Mouse (Mus musculus) G1E (cell line): ENCODE results near the gene Kmt5a. TPM values are rescaled to one million over a fixed set of nuclear protein-coding genes. Genes with fewer than 3 reads are reported as not detected.

ENCODE experiments used
- ATAC-seq: 2 replicates; pipeline ENCODE4 v1.8.0; 2016; ENCODE audit warnings: mild to moderate bottlenecking; ENCODE audit not compliant: insufficient number of reproducible peaks, poor library complexity, low FRiP score, severe bottlenecking; ENCODE audit errors: extremely low read depth
- DNase-seq: peaks from one replicate; pipeline ENCODE4 v3.0.0; 2012; ENCODE audit warnings: low spot score
- H3K27me3 ChIP-seq: 2 replicates; pipeline ENCODE4 v1.6.1; 2012; ENCODE audit warnings: mild to moderate bottlenecking, low read length, inconsistent platforms; ENCODE audit not compliant: insufficient read depth
- H3K36me3 ChIP-seq: replicated peaks from 2 replicates; pipeline ENCODE3; 2012; ENCODE audit warnings: mild to moderate bottlenecking, inconsistent platforms
- H3K4me1 ChIP-seq: 2 replicates; pipeline ENCODE4 v1.6.1; 2012; ENCODE audit warnings: low read depth, low read length, inconsistent platforms, mixed read lengths; ENCODE audit not compliant: insufficient read depth
- H3K4me3 ChIP-seq: 2 replicates; pipeline ENCODE4 v1.5.1; 2012; ENCODE audit warnings: low read depth, mild to moderate bottlenecking, inconsistent platforms, low read length, moderate library complexity, mixed read lengths
- H3K9me3 ChIP-seq: replicated peaks from 2 replicates; pipeline ENCODE4 v1.6.1; 2012; ENCODE audit warnings: inconsistent platforms
- CTCF ChIP-seq: IDR thresholded peaks from 2 replicates; pipeline ENCODE4 v1.5.1; 2012; ENCODE audit warnings: low read depth, low read length, inconsistent platforms, mixed read lengths
- GATA1 ChIP-seq: IDR thresholded peaks from 2 replicates; pipeline ENCODE4 v1.6.1; 2012; ENCODE audit warnings: borderline replicate concordance, low read length, inconsistent platforms, mixed read lengths
- GATA2 ChIP-seq: IDR thresholded peaks from 2 replicates; pipeline ENCODE4 v1.6.1; 2012; ENCODE audit warnings: low read depth, low read length, inconsistent platforms, borderline replicate concordance
- POLR2AphosphoS5 ChIP-seq: IDR thresholded peaks from 2 replicates; pipeline ENCODE4 v1.6.1; 2012; ENCODE audit warnings: low read depth, low read length, inconsistent platforms; ENCODE audit not compliant: insufficient replicate concordance
- TAL1 ChIP-seq: conservative IDR thresholded peaks from 2 replicates; pipeline ENCODE4 v1.6.1; 2012; ENCODE audit warnings: low read depth, low read length, inconsistent platforms, mixed read lengths
- polyA plus RNA-seq: library from polyadenylated mRNA; stranded (reverse); fragments of >175 nt; gene quantifications from 2 replicates; pipeline ENCODE4 v1.2.3, GENCODE M21; 2012
- total RNA-seq, 2 experiments: library from RNA; stranded (forward) in 1 of 2; stranded (reverse) in 1 of 2; fragments of 200-1000 nt in 1 of 2; fragments of >200 nt in 1 of 2; fragmentation: Nextera tagmentation in 1 of 2; gene quantifications; 2 replicates each; pipeline ENCODE4 v1.2.3; 2014 to 2017

Kmt5a gene
- total and polyA plus RNA-seq, 3 experiments = 91.8 to 504 (median 320) TPM

DNA sequence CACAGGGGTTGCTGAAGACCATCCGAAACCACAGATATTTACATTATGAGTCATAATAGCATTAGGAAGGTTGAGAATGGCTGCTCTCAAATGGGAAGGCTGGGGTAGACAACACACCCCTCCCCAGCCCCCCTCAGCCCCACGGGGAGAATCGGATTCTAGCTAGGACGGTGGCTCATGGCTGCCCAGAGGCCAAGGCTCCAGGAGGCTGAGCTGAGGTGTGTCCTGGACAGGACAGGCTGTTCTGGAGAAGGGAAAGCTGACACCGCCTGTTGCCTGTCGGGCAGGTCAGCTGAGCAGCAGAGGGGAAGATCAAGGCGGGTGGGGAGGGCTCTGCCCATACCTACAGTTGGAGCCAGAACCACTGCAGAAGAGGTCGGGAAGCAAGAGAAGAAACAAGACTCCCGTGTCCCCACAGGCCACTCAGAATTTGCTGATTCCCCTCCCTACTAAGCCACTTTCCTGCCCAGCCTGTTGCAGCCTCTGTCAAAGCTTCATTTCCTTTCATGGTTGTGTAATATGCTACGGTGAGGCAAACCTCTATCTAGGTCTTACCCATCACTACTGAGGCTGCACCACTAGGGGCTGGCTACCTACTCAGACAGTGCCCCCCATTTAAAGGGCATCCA is 67.1 kb downstream of the Kmt5a start:
- ATAC-seq = no peak
- peaks cover 73% of the 10 kb centered on the region for H3K27me3 ChIP-seq
- no peaks in the 10 kb centered on the region for H3K36me3 ChIP-seq
- no peak for TF ChIP-seq GATA1
- no peak for TF ChIP-seq CTCF
- no peak for TF ChIP-seq POLR2AphosphoS5
- no peak for TF ChIP-seq GATA2
- no peak for TF ChIP-seq TAL1
- DNase-seq = no peak
- peaks cover 11% of the 10 kb centered on the region for H3K4me1 ChIP-seq
- no peak overlapping the region for H3K4me3 ChIP-seq
- no peaks in the 10 kb centered on the region for H3K9me3 ChIP-seq

DNA sequence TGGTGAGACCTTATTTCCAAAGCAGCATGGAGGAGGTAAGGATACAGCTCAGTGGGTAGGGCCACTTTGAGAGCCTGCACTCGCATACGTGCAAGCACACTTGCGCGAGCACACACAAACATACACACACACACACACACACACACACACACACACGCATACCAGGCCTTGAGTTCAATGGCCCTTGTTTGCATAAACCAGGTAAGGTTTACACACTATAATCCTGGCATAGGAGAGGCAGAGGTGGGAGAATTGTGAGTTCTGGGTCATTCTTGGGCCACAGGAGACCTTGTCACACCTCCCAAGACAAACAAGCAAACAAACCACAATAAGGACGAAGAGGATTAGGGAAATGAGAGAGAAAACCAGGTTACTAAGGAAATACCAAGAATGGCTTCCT is 69.5 kb downstream of the Kmt5a start:
- Histone ChIP-seq H3K4me1 (peaks cover 11% of the 10 kb centered on the region), H3K4me3 (no peak overlapping the region), H3K9me3 (no peaks in the 10 kb centered on the region), H3K27me3 (peaks cover 69% of the 10 kb centered on the region), H3K36me3 (no peaks in the 10 kb centered on the region)
- DNase-seq (no peak), ATAC-seq (no peak)
- no peak for TF ChIP-seq GATA2
- no peak for TF ChIP-seq TAL1
- no peak for TF ChIP-seq GATA1
- no peak for TF ChIP-seq CTCF
- TF ChIP-seq POLR2AphosphoS5 = no peak

DNA sequence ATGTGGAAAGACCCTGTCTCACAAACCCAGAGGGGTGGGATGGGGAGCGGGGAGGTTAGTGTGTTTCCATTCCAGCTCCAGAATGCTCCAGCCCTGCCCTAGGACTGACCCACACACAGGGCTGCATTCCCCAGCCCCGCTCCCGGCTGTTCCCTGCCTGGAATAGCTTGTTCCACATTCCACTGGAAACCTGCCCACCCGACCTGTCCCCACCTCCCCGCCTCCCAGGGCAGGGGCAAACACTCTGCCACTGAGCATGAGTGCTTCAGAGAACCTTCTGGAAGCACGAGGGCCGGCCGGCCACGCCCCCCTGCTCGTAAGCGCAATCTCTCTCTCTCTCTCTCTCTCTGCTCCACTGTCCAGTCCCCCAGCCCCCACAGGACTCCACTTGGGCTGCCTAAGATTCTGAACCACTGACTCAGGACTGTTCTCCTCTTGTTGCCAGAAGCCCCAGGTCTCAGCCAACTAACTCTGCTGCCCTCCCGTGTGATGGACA is 70.1 kb downstream of the Kmt5a start:
- Histone ChIP-seq H3K4me3 (no peak overlapping the region), H3K9me3 (no peaks in the 10 kb centered on the region), H3K4me1 (peaks cover 11% of the 10 kb centered on the region), H3K27me3 (peaks cover 70% of the 10 kb centered on the region), H3K36me3 (no peaks in the 10 kb centered on the region)
- TF ChIP-seq GATA2 (no peak), CTCF (no peak), TAL1 (no peak), POLR2AphosphoS5 (no peak), GATA1 (no peak)
- ATAC-seq = no peak
- DNase-seq = no peak

DNA sequence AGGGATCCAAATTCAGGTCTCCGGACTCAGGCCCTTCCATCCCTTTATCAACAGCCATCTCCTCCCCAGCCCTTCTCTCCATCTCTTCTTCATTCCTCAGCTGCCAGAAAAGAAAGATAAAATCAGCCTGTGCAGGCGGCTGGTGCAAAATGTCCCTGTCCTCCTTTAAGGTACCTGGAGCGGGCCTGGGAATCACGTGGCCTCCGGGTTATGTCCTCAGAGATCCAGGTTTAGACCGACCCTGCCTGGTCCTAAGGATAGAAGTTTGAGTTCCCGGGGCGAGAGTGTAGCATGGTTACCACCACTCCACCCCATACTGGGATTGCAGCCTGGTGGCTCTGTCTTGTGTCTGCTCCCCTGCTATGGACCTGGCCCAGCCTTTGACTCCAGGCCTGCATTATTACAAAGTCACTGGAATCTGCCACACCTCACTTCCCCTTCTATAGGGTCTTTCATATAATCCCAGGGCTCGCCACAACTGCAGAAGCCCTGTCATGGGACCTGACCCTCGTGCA is 70.9 kb downstream of the Kmt5a start:
- Histone ChIP-seq H3K4me3 (no peak overlapping the region), H3K27me3 (peaks cover 69% of the 10 kb centered on the region), H3K4me1 (peaks cover 11% of the 10 kb centered on the region), H3K36me3 (no peaks in the 10 kb centered on the region), H3K9me3 (no peaks in the 10 kb centered on the region)
- TF ChIP-seq TAL1 (no peak), GATA2 (no peak), POLR2AphosphoS5 (no peak), GATA1 (no peak), CTCF (no peak)
- no peak for DNase-seq
- ATAC-seq = no peak

Other genes with a start within 250 kb of the Kmt5a start
- 35.6 and 37.6 TPM in 2 replicates for gene Pitpnm2, start 190.2 kb upstream of the Kmt5a start, total RNA-seq (2014; fragmentation: Nextera tagmentation)
- gene Pitpnm2, start 190.2 kb upstream of the Kmt5a start, total RNA-seq (2017) = 9.0 and 9.2 TPM in 2 replicates
- gene Pitpnm2, start 190.2 kb upstream of the Kmt5a start, polyA plus RNA-seq = 24.1 and 25.2 TPM in 2 replicates
- gene Mphosph9, start 112.0 kb upstream of the Kmt5a start, total RNA-seq (2014; fragmentation: Nextera tagmentation) = 16.8 and 24.2 TPM in 2 replicates
- gene Mphosph9, start 112.0 kb upstream of the Kmt5a start, total RNA-seq (2017) = 22.8 and 23.2 TPM in 2 replicates
- 2.0 and 2.4 TPM in 2 replicates for gene Mphosph9, start 112.0 kb upstream of the Kmt5a start, polyA plus RNA-seq
- gene 2810006K23Rik, start 111.8 kb upstream of the Kmt5a start, total RNA-seq (2014; fragmentation: Nextera tagmentation) = 26.8 and 29.5 TPM in 2 replicates
- 18.9 and 19.8 TPM in 2 replicates for gene 2810006K23Rik, start 111.8 kb upstream of the Kmt5a start, total RNA-seq (2017)
- 5.9 and 7.7 TPM in 2 replicates for gene 2810006K23Rik, start 111.8 kb upstream of the Kmt5a start, polyA plus RNA-seq
- 183 and 193 TPM in 2 replicates for gene Cdk2ap1, start 76.8 kb upstream of the Kmt5a start, total RNA-seq (2014; fragmentation: Nextera tagmentation)
- 150 and 200 TPM in 2 replicates for gene Cdk2ap1, start 76.8 kb upstream of the Kmt5a start, total RNA-seq (2017)
- gene Cdk2ap1, start 76.8 kb upstream of the Kmt5a start, polyA plus RNA-seq = 145 and 163 TPM in 2 replicates
- 260 and 302 TPM in 2 replicates for gene Sbno1, start 13.9 kb upstream of the Kmt5a start, total RNA-seq (2014; fragmentation: Nextera tagmentation)
- gene Sbno1, start 13.9 kb upstream of the Kmt5a start, total RNA-seq (2017) = 181 and 221 TPM in 2 replicates
- gene Sbno1, start 13.9 kb upstream of the Kmt5a start, polyA plus RNA-seq = 23.1 and 29.5 TPM in 2 replicates
- 7.8 and 10.5 TPM in 2 replicates for gene Rilpl2, start 38.4 kb downstream of the Kmt5a start, total RNA-seq (2014; fragmentation: Nextera tagmentation)
- gene Rilpl2, start 38.4 kb downstream of the Kmt5a start, total RNA-seq (2017) = 17.3 and 21.4 TPM in 2 replicates
- 28.3 and 30.3 TPM in 2 replicates for gene Rilpl2, start 38.4 kb downstream of the Kmt5a start, polyA plus RNA-seq
- 8.1 and 10.2 TPM in 2 replicates for gene Snrnp35, start 43.2 kb downstream of the Kmt5a start, total RNA-seq (2014; fragmentation: Nextera tagmentation)
- 9.8 and 10.1 TPM in 2 replicates for gene Snrnp35, start 43.2 kb downstream of the Kmt5a start, total RNA-seq (2017)
- 24.4 and 26.6 TPM in 2 replicates for gene Snrnp35, start 43.2 kb downstream of the Kmt5a start, polyA plus RNA-seq
- gene Rilpl1, start 91.5 kb downstream of the Kmt5a start, total RNA-seq (2014; fragmentation: Nextera tagmentation) = 0.38 TPM in 1 of 2 replicates, not detected in the other
- gene Rilpl1, start 91.5 kb downstream of the Kmt5a start, total RNA-seq (2017) = 0.98 and 0.99 TPM in 2 replicates
- 0.41 and 0.52 TPM in 2 replicates for gene Rilpl1, start 91.5 kb downstream of the Kmt5a start, polyA plus RNA-seq
- 548 and 656 TPM in 2 replicates for gene Tmed2, start 100.8 kb downstream of the Kmt5a start, total RNA-seq (2014; fragmentation: Nextera tagmentation)
- 369 and 478 TPM in 2 replicates for gene Tmed2, start 100.8 kb downstream of the Kmt5a start, total RNA-seq (2017)
- gene Tmed2, start 100.8 kb downstream of the Kmt5a start, polyA plus RNA-seq = 114 and 167 TPM in 2 replicates
- gene Ddx55, start 112.9 kb downstream of the Kmt5a start, total RNA-seq (2014; fragmentation: Nextera tagmentation) = 25.6 and 26.0 TPM in 2 replicates
- gene Ddx55, start 112.9 kb downstream of the Kmt5a start, total RNA-seq (2017) = 21.7 and 21.8 TPM in 2 replicates
- gene Ddx55, start 112.9 kb downstream of the Kmt5a start, polyA plus RNA-seq = 17.5 and 23.1 TPM in 2 replicates
- 43.9 and 72.5 TPM in 2 replicates for gene Eif2b1, start 139.2 kb downstream of the Kmt5a start, total RNA-seq (2014; fragmentation: Nextera tagmentation)
- gene Eif2b1, start 139.2 kb downstream of the Kmt5a start, total RNA-seq (2017) = 46.8 and 50.9 TPM in 2 replicates
- 10.3 and 12.0 TPM in 2 replicates for gene Eif2b1, start 139.2 kb downstream of the Kmt5a start, polyA plus RNA-seq
- 88.9 and 122 TPM in 2 replicates for gene Gtf2h3, start 139.2 kb downstream of the Kmt5a start, total RNA-seq (2014; fragmentation: Nextera tagmentation)
- 64.6 and 78.6 TPM in 2 replicates for gene Gtf2h3, start 139.2 kb downstream of the Kmt5a start, total RNA-seq (2017)
- gene Gtf2h3, start 139.2 kb downstream of the Kmt5a start, polyA plus RNA-seq = 4.1 and 8.2 TPM in 2 replicates
- 22.2 and 23.9 TPM in 2 replicates for gene Atp6v0a2, start 188.6 kb downstream of the Kmt5a start, total RNA-seq (2014; fragmentation: Nextera tagmentation)
- gene Atp6v0a2, start 188.6 kb downstream of the Kmt5a start, total RNA-seq (2017) = 21.1 and 22.2 TPM in 2 replicates
- 7.5 and 7.8 TPM in 2 replicates for gene Atp6v0a2, start 188.6 kb downstream of the Kmt5a start, polyA plus RNA-seq